Mouse (Mus musculus): ENCODE results near the gene Copz1. TPM values are rescaled to one million over a fixed set of nuclear protein-coding genes. Genes with fewer than 3 reads are reported as not detected.

Gene Copz1
- 10 to 100 TPM; 83.7 to 88.2 TPM for total RNA-seq (2023)

DNA sequence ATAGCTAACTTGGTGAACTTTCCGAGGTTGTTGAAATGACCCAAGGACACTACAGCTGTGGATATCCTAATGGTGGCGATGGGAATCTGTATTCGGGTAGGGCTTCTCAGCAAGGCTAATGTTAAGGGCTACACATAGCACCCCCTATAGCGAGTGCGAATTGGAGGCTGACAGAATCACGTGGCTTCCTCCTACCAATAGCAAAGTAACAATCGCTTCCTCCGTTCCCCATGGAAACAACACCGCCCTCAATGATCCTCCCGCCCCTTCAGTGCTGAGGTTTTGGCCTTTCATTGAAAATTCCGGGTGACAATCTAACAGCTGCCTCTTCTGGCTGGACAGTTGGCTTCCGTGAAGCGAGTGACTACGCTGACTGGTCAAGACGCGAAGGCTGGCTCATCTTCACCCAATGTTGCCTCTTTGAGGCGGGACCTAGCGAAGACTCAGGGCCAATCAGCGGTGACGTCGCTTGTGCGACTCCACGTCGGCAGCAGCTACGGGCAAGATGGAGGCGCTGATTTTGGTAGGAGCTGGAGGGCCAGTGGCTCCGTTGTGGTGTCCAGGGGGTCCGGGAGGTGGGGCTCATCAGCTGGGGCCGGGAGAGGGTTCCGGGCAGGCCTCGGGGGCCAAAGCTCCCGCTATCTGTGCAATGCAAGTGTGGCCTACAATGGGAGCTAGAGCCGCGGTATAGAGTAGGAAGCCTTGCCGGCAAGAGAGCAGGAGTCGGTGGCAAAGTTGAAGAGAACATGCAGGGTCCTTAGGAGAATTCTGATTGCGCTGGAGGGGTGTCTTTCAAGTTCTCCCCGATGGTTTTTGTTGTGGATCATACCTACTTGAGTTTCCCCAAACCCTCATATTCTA lies at the start of gene Copz1:
Gene Copz1 (plus strand): TSS at position 296 of the 861 bp plus-strand sequence.

DNA sequence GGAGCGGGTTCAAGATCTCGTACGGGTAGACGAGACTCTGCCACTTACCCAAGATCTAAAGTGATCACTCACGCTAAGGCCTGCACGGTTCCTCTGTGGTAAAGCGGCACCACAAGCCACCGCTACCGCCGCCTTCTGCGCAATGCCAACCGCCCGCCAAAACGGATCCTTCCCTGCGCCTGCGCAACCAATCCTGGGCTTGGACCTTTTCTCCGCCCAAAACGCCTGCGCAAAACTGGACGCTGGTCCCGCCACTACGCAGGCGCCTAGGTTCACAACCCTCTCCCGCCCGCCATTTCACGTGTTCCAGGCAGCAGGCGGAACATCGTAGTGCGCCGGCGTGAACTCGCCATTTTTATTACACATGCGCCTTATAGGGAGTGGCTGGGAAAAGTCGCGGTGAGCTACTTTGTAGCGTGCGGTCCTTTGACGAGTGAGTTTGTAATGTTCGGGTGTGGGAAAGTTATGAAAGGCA lies 32.8 kb upstream of the Copz1 start, which contains the start of gene Cbx5:
Gene Cbx5 (minus strand): TSS at position 132 of the 475 bp plus-strand sequence.

DNA sequence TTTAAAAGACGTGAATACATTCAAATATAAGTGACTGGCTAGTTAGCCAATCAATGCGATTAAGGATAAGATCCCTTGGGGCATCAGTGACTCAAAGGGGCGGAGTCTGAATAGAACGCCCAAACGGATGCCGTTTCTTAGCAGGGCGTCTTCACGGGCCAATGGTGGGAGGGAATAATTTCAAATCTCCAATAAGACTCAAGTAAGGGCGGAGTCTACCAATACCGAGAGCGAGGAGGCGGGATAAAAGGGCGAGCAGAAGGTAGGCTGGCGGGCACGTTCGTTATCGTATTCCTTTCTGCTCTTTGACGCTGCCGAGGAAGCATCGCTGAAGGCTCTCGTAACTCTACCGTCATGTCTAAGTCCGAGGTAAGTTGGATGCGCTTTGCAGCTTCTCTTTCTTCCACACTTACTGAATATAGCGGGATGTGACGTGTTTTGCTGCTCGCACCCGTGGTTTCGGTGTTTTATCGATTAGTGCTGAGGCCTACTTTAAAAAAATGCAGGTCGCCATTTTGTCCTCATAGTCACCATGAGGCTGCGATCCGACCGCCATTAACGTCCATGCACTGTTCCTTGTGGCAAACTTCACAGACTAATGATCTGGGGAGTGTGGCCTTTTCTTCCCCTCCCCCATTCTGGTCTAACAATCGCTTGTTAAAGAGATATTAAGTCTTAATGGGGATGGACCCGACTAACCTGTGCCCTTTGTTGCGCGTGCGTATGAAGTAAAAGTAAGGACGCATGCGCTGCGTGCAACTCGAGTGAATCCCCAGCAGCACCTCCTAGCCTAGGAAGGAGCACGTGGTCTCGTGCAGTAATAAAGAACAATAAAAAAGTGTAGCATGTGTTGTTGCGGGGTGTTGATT lies 32.1 kb upstream of the Copz1 start, which contains the start of gene Hnrnpa1:
Gene Hnrnpa1 (plus strand): TSS at position 273 of the 869 bp plus-strand sequence.

DNA sequence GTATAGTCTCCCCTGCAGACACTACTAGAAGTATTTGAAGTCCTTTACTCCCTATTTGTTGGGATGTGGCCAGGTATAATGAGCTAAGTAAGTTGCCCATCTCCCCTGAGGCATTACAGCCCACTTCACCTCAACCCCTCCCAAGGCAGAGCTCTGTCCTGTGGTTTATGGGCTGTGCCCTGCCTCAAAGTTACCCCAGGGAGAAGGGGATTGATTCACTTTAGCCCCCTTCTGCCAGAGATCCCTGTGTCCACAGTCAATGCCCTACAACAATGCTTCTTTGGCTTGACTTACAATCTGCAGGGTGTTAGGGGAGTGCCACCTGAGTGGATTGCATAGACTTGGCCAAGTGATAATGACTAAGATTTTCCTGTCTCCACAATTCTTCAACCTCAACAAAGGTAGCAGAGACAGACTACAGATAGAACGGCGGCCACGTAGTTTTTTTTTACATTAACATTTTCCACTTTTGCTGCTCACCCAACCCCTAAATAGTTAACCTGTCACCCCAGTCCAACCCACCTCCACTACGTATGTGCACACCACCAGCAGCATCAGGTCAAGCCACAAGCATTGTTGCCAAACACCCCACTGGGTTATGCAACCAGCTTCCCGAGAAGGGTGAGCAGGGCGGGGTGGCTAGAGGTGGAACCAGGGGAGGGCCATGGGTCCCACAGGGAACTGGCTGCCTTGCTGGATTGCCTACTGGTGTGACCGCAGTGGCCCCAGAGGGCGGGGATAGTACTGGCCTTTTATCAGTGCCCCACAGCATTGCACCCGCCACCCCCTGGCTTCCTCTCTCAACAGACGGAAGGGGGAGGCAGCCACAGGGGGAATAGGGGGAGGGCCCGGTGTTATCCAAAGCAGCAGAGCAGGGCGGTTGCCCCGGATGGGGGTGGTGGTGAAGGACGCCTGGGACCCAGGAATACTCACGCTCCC lies 14.5 kb upstream of the Copz1 start, which contains the start of gene Nfe2:
Gene Nfe2 (minus strand): TSS at position 614 of the 939 bp plus-strand sequence.

DNA sequence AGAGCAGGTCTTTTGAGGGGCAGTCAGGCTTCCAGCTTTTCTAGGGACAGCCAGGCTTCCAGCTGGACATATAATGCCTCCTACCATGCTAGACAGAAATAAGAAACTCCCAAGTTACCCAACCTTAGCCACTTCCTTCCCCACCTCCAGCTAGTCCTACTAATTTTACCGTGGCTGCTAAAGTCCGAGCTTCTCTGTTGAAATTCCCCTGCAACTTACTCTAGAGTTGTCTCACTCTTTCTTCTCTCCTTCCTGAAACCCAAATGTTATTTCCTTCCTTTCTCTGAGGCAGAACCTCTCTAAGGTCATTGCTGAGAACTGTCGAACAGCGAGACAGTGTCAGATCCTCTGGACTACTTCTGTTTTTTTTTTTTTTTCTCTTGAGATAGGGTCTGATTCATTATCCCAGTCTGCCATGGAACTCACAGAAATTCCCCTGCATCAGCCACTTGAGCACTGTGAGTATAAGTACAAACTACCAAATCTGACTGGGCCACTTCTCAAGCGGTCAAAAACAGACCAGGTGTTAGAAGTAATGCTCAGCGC lies 37.9 kb downstream of the Copz1 start, which contains the start of gene Gpr84:
Gene Gpr84 (minus strand): TSS at position 248 of the 546 bp plus-strand sequence.

DNA sequence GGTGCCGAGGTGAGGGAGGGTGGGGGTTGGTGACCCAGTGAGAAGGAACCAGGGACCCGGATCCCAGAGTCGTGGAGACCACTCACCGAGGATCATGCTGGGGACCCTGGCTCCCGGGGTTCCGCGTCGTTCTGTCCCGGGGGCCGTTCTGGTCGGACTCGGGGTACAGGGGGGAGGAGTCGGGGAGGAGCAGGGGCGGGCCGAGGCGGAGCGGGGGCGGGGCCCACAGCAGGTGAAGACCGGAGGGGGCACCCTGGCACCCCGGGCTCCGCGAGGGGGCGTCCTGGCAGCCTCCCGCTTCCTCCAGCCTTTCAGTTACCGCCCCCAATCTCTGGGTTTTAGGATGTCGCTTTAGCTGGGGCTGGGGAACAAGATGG lies 67.4 kb downstream of the Copz1 start, which contains the start of gene Zfp385a:
Gene Zfp385a (minus strand): TSS at position 133 of the 377 bp plus-strand sequence.

Other genes with a start within 250 kb of the Copz1 start
- gene Smug1, start 105.6 kb upstream of the Copz1 start, total RNA-seq (2023) = 10 to 100 TPM; 10.3 to 11.8 TPM
- 10 to 100 TPM; 32.2 to 35.5 TPM for gene Cbx5, start 32.9 kb upstream of the Copz1 start, total RNA-seq (2023)
- 100 to 1,000 TPM; 534 to 582 TPM for gene Hnrnpa1, start 32.3 kb upstream of the Copz1 start, total RNA-seq (2023)
- gene Nfe2, start 14.3 kb upstream of the Copz1 start, total RNA-seq (2023) = under 1 TPM in 1 of 2 experiments, not detected in 1; 0.36 TPM
- under 1 TPM in 1 of 2 experiments, not detected in 1; 0.32 TPM for gene Gpr84, start 37.9 kb downstream of the Copz1 start, total RNA-seq (2023)
- 10 to 100 TPM; 22.7 to 23.8 TPM for gene Zfp385a, start 67.4 kb downstream of the Copz1 start, total RNA-seq (2023)
- under 1 TPM in 1 of 2 experiments, not detected in 1; 0.32 TPM for gene Itga5, start 94.0 kb downstream of the Copz1 start, total RNA-seq (2023)
- gene Gtsf1, start 157.8 kb downstream of the Copz1 start, total RNA-seq (2023) = not detected
- gene Gtsf2, start 175.8 kb downstream of the Copz1 start, total RNA-seq (2023) = not detected
- 100 to 1,000 TPM; 274 to 276 TPM for gene Nckap1l, start 181.1 kb downstream of the Copz1 start, total RNA-seq (2023)
- 10 to 100 TPM; 48.0 to 48.6 TPM for gene Pde1b, start 230.3 kb downstream of the Copz1 start, total RNA-seq (2023)

Measured in B cell, adult 67 days (primary cell).